Mouse (Mus musculus) small intestine, adult 2 months (tissue): ENCODE measurements around the gene Tenm3. TPM values are rescaled to one million over a fixed set of nuclear protein-coding genes. Genes with fewer than 3 reads are reported as not detected.

Experiments
- H3K27ac ChIP-seq: fragments of 200-500 bp; 2 replicates; pipeline ENCODE4 v1.5.1; 2012; ENCODE audit warnings: low read depth, low read length, control low read depth, inconsistent platforms; ENCODE audit not compliant: insufficient read depth
- H3K27me3 ChIP-seq: fragments of 200-500 bp; 2 replicates; pipeline ENCODE4 v1.6.1; 2012; ENCODE audit warnings: mild to moderate bottlenecking, moderate library complexity, low read length, inconsistent platforms; ENCODE audit not compliant: control insufficient read depth, insufficient read depth
- H3K36me3 ChIP-seq: fragments of 200-500 bp; 2 replicates; pipeline ENCODE4 v1.6.1; 2012; ENCODE audit warnings: mild to moderate bottlenecking, low read length, control low read depth, inconsistent platforms; ENCODE audit not compliant: control insufficient read depth, insufficient read depth
- H3K4me1 ChIP-seq: fragments of 200-500 bp; 2 replicates; pipeline ENCODE4 v1.6.1; 2012; ENCODE audit warnings: low read length, inconsistent platforms, mixed read lengths; ENCODE audit not compliant: control insufficient read depth, insufficient read depth, insufficient read length
- H3K4me3 ChIP-seq: fragments of 200-500 bp; 2 replicates; pipeline ENCODE4 v1.5.1; 2012; ENCODE audit warnings: low read depth, mild to moderate bottlenecking, control low read depth, inconsistent platforms, low read length, moderate library complexity
- CTCF ChIP-seq: fragments of 200-500 bp; IDR thresholded peaks from 2 replicates; pipeline ENCODE4 v1.5.1; 2012; ENCODE audit warnings: low read depth, mild to moderate bottlenecking, control low read depth, inconsistent platforms, low read length, moderate library complexity, mixed read lengths; ENCODE audit not compliant: insufficient replicate concordance, insufficient read length; ENCODE audit errors: extremely low read depth
- POLR2A ChIP-seq: fragments of 200-500 bp; IDR thresholded peaks from 2 replicates; pipeline ENCODE4 v1.6.1; 2012; ENCODE audit warnings: low read depth, mild to moderate bottlenecking, control low read depth, inconsistent platforms, low read length, moderate library complexity
- WGBS: fragments of 180-500 bp; shearing (Covaris S2); methylation state at CpG from one replicate; pipeline ENCODE4 v1.1.7; 2018; 5-methylcytosine and 5-hydroxymethylcytosine counted together
- polyA plus RNA-seq: library from polyadenylated mRNA; depleted of rRNA; stranded (reverse); fragments of >200 nt; gene quantifications from 2 replicates; pipeline ENCODE4 v1.2.3, GENCODE M21; 2012

Tenm3 gene
- polyA plus RNA-seq, 1 experiment = 1.6 TPM

DNA sequence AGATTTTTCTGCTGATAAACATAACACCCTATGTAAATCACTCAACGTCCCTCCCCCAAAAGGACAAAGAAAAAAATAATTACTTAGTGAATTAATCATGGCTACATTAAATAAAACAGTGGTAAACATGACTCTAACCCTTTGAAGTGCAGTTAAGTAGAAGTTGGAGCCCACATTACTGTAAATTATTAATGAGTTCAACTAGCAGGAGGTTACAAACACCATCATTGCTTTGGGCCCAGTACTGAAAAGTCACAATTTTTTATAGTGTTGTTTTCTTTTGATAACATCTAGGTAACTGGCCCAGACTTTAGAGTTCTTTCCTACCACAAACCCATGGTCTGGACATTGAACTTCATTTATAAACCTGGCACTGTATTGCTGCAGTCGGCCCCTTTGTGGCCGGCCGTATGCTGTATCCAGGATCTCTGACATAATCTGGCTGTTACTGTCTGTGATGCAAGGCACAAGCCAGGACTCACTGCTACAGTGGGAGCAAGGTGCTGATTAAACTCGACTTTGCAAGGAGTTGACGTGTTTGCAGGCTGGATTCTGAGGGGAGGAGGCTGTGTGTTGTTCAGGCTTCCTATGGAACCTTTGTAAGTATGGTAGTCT, 602.7 kb downstream of the Tenm3 start:
- no peaks in the 10 kb centered on the region for H3K27me3 ChIP-seq
- H3K36me3 ChIP-seq = no peaks in the 10 kb centered on the region
- H3K4me3 ChIP-seq = no peak overlapping the region
- 29% methylated on average over 6 of the region's 6 CpGs for WGBS
- H3K27ac ChIP-seq = no peak overlapping the region
- TF ChIP-seq CTCF = no peak
- no peak for TF ChIP-seq POLR2A
- H3K4me1 ChIP-seq = no peaks in the 10 kb centered on the region

DNA sequence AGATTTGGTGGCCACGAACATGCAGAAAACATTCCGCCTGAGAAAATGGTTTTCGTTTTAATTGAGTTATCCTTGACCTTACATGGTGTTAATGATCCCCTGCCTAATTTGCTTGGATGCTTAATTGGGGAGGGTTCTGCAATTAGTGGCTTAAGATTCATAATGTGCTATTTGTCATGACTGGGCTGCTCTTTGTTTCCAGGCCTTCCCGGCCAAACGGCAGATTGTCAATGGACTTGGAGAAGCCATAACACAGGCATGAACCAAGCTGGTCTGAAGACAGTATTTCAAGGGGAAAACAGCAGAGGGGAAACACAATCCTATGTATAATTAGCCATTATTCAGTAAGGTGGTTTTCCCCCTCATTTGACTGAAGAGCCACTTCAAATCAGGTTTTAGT, 606.8 kb downstream of the Tenm3 start:
- no peak for TF ChIP-seq CTCF
- TF ChIP-seq POLR2A = no peak
- H3K36me3 ChIP-seq = no peaks in the 10 kb centered on the region
- no peaks in the 10 kb centered on the region for H3K4me1 ChIP-seq
- H3K4me3 ChIP-seq = no peak overlapping the region
- no peaks in the 10 kb centered on the region for H3K27me3 ChIP-seq
- H3K27ac ChIP-seq = no peak overlapping the region
- 95% methylated on average over 5 of the region's 5 CpGs for WGBS

DNA sequence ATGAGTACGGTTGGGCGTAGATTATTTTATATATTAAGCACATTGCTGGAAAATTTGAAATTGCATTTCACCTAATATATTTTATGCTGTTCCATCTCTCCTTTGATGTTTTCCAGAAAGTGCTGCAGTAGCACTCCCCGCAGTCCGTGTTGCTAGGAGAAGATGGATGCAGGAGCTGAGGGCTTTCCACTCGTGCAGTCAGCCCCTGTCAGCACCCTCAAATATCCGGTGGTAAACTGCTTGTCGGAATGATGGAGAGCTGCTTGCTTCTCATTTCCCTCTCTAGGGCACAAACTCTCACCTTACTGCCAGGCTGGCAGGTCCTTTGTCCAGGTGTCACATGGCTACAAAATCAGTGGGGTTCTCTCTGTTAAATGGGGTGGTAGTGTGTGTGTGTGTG, 610.8 kb downstream of the Tenm3 start:
- 91% methylated on average over 7 of the region's 7 CpGs for WGBS
- no peak for TF ChIP-seq POLR2A
- no peak for TF ChIP-seq CTCF
- H3K4me1 ChIP-seq = no peaks in the 10 kb centered on the region
- H3K27me3 ChIP-seq = no peaks in the 10 kb centered on the region
- no peak overlapping the region for H3K4me3 ChIP-seq
- H3K27ac ChIP-seq = no peak overlapping the region
- no peaks in the 10 kb centered on the region for H3K36me3 ChIP-seq

DNA sequence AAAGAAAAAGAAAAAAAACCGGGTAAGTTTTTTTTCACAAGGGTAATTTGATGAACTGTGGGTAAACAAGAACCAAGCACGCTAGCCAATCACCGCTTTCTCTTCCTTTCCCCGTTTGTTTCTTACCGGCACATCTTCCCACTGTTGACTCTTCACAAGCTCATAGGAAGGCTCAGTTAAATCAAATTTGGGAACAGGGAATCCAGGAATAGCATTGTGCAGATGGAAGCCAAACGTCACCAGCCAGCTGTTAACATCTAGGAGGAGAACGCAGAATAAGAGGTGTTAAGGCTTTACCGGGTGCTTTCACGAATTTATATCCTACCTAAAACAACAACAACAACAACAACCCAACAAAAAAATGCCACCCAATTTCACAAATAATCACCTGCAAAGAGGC, 611.9 kb downstream of the Tenm3 start:
- TF ChIP-seq CTCF (no peak), POLR2A (no peak)
- no peaks in the 10 kb centered on the region for H3K4me1 ChIP-seq
- no peak overlapping the region for H3K4me3 ChIP-seq
- WGBS = 75% methylated on average over 9 of the region's 9 CpGs
- H3K27me3 ChIP-seq = no peaks in the 10 kb centered on the region
- H3K36me3 ChIP-seq = no peaks in the 10 kb centered on the region
- H3K27ac ChIP-seq = no peak overlapping the region

DNA sequence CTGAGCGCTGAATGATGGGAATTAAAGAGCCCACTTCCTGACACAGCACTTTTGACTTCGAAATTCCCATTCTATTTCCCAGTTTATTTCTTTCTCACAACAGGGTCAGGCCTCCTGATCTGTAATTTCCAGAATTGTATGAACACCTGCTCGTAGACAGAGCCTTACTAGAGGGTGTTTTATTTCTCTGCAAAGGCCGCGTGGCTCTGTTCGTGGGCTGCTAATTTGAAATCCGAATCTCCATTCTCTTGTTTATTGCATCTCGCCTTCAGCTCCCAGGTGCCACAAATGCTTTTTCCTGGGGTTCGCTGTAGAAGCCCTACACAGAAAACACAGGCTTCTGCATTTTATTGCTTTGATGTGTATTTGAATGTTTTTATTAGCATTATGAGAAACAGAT, 612.4 kb downstream of the Tenm3 start:
- TF ChIP-seq CTCF (no peak), POLR2A (no peak)
- no peaks in the 10 kb centered on the region for H3K4me1 ChIP-seq
- no peaks in the 10 kb centered on the region for H3K27me3 ChIP-seq
- no peak overlapping the region for H3K4me3 ChIP-seq
- WGBS = 86% methylated on average over 9 of the region's 9 CpGs
- no peak overlapping the region for H3K27ac ChIP-seq
- H3K36me3 ChIP-seq = no peaks in the 10 kb centered on the region

DNA sequence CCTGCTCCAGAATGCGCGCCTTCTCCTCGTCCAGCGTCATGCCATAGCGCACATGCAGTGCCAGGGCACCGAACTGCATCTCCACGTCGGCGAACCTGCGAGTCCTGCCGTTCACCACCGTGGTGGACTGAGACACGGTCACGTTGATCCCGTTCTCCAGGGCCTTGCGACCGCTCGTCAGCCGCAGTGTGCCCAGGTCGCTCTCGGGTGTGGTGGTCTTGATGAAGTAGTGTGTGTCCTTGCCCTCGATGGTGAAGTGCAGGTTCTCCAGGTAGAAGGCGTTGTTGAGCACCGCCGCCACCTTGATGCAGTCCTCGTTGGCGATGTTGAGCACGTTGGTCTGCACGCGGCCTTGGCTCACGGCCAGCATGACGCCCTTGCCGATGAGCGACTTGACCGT, 615.1 kb downstream of the Tenm3 start:
- H3K4me3 ChIP-seq = no peak overlapping the region
- no peaks in the 10 kb centered on the region for H3K4me1 ChIP-seq
- H3K27ac ChIP-seq = no peak overlapping the region
- no peaks in the 10 kb centered on the region for H3K27me3 ChIP-seq
- 97% methylated on average over 35 of the region's 35 CpGs for WGBS
- TF ChIP-seq POLR2A = no peak
- TF ChIP-seq CTCF = no peak
- H3K36me3 ChIP-seq = no peaks in the 10 kb centered on the region

DNA sequence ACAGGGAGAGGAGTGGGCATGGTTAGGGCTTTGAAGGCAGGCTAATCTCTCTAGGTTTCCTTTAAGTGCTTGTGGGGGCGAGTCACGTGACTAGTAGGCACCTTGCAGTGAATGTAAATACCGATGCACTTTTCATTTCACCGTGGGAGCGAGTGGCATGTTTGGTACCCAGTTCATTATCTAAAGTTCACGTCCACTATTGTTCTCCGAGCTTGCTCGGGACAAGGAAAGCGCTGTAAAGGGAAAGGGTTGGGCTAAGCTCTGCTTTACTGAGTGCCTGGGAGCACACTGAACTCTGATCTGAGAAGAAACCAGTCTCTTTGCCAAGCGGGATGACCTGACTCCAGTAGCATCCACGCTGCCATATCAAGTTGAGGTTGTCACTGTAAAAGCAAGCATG, 619.0 kb downstream of the Tenm3 start:
- WGBS = 29% methylated on average over 11 of the region's 11 CpGs
- no peak overlapping the region for H3K4me3 ChIP-seq
- H3K4me1 ChIP-seq = no peaks in the 10 kb centered on the region
- TF ChIP-seq POLR2A (no peak), CTCF (no peak)
- H3K27me3 ChIP-seq = no peaks in the 10 kb centered on the region
- no peaks in the 10 kb centered on the region for H3K36me3 ChIP-seq
- H3K27ac ChIP-seq = no peak overlapping the region
